Mouse (Mus musculus): Measurements from ENCODE around the gene Oca2.

- TF ChIP-seq CTCF (IDR thresholded peaks at IDR 0.05; ENCODE audit: low read depth, low read length) (peak; percentile 21), POLR2A (IDR thresholded peaks at IDR 0.05; ENCODE audit: insufficient read depth, low read length) (no peak)
Measured at GRCm38 (mm10) chr7:56348528-56348927, 109.0 kb downstream of the Oca2 start.
